Comparison of ENCODE assay signal across 8 mouse cellular contexts in the genomic region with DNA sequence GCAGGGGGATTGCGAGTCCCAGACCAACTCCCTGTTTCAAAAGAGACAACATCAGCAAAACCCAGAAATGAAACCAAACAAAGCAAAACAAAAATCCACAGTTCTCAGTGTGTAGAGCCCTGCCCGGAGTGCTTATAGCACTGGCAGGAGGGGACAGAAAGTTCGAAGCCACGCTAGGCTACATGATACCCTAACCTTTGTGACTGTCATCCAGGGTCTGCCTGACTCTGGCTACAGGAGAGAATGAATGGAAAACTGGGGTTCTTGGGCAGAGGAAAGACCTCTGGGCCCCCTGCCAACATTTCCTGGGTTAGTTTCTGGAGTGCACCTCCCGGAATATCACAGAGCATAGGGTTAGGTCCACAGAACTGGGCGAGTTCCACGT. TPM values are rescaled to one million over a fixed set of nuclear protein-coding genes. Genes with fewer than 3 reads are reported as not detected.
DNase-seq lines count a peak whose midpoint lies in the region; ATAC-seq lines count a peak whose summit lies in the region.

No protein-coding gene starts in this region.

- peak; percentile 55 for DNase-seq in gastrocnemius, postnatal 10 days
- DNase-seq in gastrocnemius, postnatal 14 days = no peak
- no peak for DNase-seq in left cerebral cortex, adult 8-10 months (ENCODE audit: low spot score in 2 of 2)

- H3K9ac ChIP-seq in forebrain, embryonic 13.5 days = peak overlapping the region; percentile 88
- H3K9ac ChIP-seq in kidney, embryonic 16.5 days (replicated peaks; ENCODE audit: low read length) = peak overlapping the region; percentile 90
- H3K9ac ChIP-seq in midbrain, embryonic 12.5 days (replicated peaks) = peak overlapping the region; percentile 71

- whole genome bisulfite sequencing in forebrain, embryonic 13.5 days = 65% methylated on average over 7 of the region's 7 CpGs
- WGBS in kidney, embryonic 16.5 days = 47% methylated on average over 7 of the region's 7 CpGs
- WGBS in midbrain, embryonic 12.5 days = 63% methylated on average over 7 of the region's 7 CpGs

- peak overlapping the region; percentile 78 for H3K4me3 ChIP-seq in forebrain, embryonic 13.5 days
- peak overlapping the region; percentile 80 for H3K4me3 ChIP-seq in kidney, embryonic 16.5 days (ENCODE audit: low read length)
- peak overlapping the region; percentile 65 for H3K4me3 ChIP-seq in midbrain, embryonic 12.5 days

- peak overlapping the region; percentile 88 for H3K27ac ChIP-seq in forebrain, embryonic 13.5 days
- H3K27ac ChIP-seq in kidney, embryonic 16.5 days (ENCODE audit: low read length) = peak overlapping the region; percentile 95
- H3K27ac ChIP-seq in midbrain, embryonic 12.5 days (replicated peaks) = peak overlapping the region; percentile 85

- intact Hi-C loops in gastrocnemius, postnatal 14 days (cut with DNase I; ENCODE audit: low total_unique reads) = loop anchor here (10.0 kb wide), 1 partner anchor 547 kb away; no protein-coding TSS in a partner anchor

- peaks cover 18% of the 10 kb centered on the region for H3K4me1 ChIP-seq in forebrain, embryonic 13.5 days
- H3K4me1 ChIP-seq in kidney, embryonic 16.5 days (ENCODE audit: insufficient read depth, low read length) = peaks cover 14% of the 10 kb centered on the region
- H3K4me1 ChIP-seq in midbrain, embryonic 12.5 days = peaks cover 20% of the 10 kb centered on the region

- ATAC-seq in activated CD4-positive, CD25-positive, alpha-beta regulatory T cell, adult 4 months = peak; percentile 48
- peak; percentile 54 for ATAC-seq in forebrain, embryonic 13.5 days
- ATAC-seq in kidney, embryonic 16.5 days (ENCODE audit: low FRiP score, low TSS enrichment) = peak; percentile 32
- ATAC-seq in midbrain, embryonic 12.5 days (ENCODE audit: low FRiP score, low read depth) = peak; percentile 23
- no peak for ATAC-seq in megakaryocyte progenitor cell, adult 5-6 weeks (replicated peaks; ENCODE audit: poor library complexity)

- 0 out of 2 replicates have a peak, but pooled peaks cover 3% of the 10 kb centered on the region for H3K27me3 ChIP-seq in forebrain, embryonic 13.5 days
- H3K27me3 ChIP-seq in kidney, embryonic 16.5 days (ENCODE audit: insufficient read depth, low read length) = no peaks in the 10 kb centered on the region
- H3K27me3 ChIP-seq in midbrain, embryonic 12.5 days = peaks cover 22% of the 10 kb centered on the region; the same call in 1 of the 2 replicates

- H3K36me3 ChIP-seq in forebrain, embryonic 13.5 days (ENCODE audit: poor library complexity, severe bottlenecking) = peaks cover 27% of the 10 kb centered on the region
- peaks cover 24% of the 10 kb centered on the region for H3K36me3 ChIP-seq in kidney, embryonic 16.5 days (ENCODE audit: insufficient read depth, low read length)
- peaks cover 28% of the 10 kb centered on the region for H3K36me3 ChIP-seq in midbrain, embryonic 12.5 days

- peak overlapping the region; percentile 88 for H3K4me2 ChIP-seq in forebrain, embryonic 13.5 days
- peak overlapping the region; percentile 88 for H3K4me2 ChIP-seq in kidney, embryonic 16.5 days (replicated peaks; ENCODE audit: low read depth, low read length)
- H3K4me2 ChIP-seq in midbrain, embryonic 12.5 days (replicated peaks) = peak overlapping the region; percentile 80

- no peaks in the 10 kb centered on the region for H3K9me3 ChIP-seq in forebrain, embryonic 13.5 days (replicated peaks)
- H3K9me3 ChIP-seq in kidney, embryonic 16.5 days (ENCODE audit: low read length) = no peaks in the 10 kb centered on the region
- H3K9me3 ChIP-seq in midbrain, embryonic 12.5 days = no peaks in the 10 kb centered on the region

RNA-seq across cellular contexts. Expression of a gene that starts 0.2 kb away (rescaled TPM):
- total RNA-seq in gastrocnemius, postnatal 10 days (2021) = 1 to 10 TPM; 7.3 to 9.7 TPM
- 1 to 10 TPM; 5.4 to 5.6 TPM for total RNA-seq in gastrocnemius, postnatal 14 days (2021)
- 10 to 100 TPM; 23.1 TPM for polyA plus RNA-seq in activated CD4-positive, CD25-positive, alpha-beta regulatory T cell, adult 4 months (2017; shearing (Covaris generic))
- polyA plus RNA-seq in forebrain, embryonic 13.5 days (2015; fragmentation: Nextera tagmentation; extraction: Ambion mirVana) = 56.6 and 65.3 TPM in 2 replicates
- 41.8 and 48.4 TPM in 2 replicates for polyA plus RNA-seq in kidney, embryonic 16.5 days (2015; fragmentation: Nextera tagmentation; extraction: Ambion mirVana)
- polyA plus RNA-seq in midbrain, embryonic 12.5 days (2016; fragmentation: Nextera tagmentation; extraction: Ambion mirVana) = 52.8 and 54.1 TPM in 2 replicates
- 10 to 100 TPM; 21.8 to 27.9 (median 25.2) TPM for total RNA-seq in left cerebral cortex, adult 8-10 months (2022)
- total RNA-seq in megakaryocyte progenitor cell, adult 5-6 weeks (2015) = 8.3 and 9.5 TPM in 2 replicates
- total RNA-seq in megakaryocyte progenitor cell, adult 5-6 weeks (2017) = 4.1 and 5.3 TPM in 2 replicates

RNA-seq across cellular contexts. Expression of a gene that starts 0.5 kb away (rescaled TPM):
- 10 to 100 TPM; 13.0 to 18.4 TPM for total RNA-seq in gastrocnemius, postnatal 10 days (2021)
- total RNA-seq in gastrocnemius, postnatal 14 days (2021) = 10 to 100 TPM in 1 of 2 experiments, 1 to 10 TPM in 1; 6.8 to 10.9 TPM
- 1 to 10 TPM; 1.1 to 1.7 TPM for polyA plus RNA-seq in activated CD4-positive, CD25-positive, alpha-beta regulatory T cell, adult 4 months (2017; shearing (Covaris generic))
- polyA plus RNA-seq in forebrain, embryonic 13.5 days (2015; fragmentation: Nextera tagmentation; extraction: Ambion mirVana) = 6.4 and 6.9 TPM in 2 replicates
- polyA plus RNA-seq in kidney, embryonic 16.5 days (2015; fragmentation: Nextera tagmentation; extraction: Ambion mirVana) = 16.0 and 17.6 TPM in 2 replicates
- polyA plus RNA-seq in midbrain, embryonic 12.5 days (2016; fragmentation: Nextera tagmentation; extraction: Ambion mirVana) = 6.3 and 7.4 TPM in 2 replicates
- total RNA-seq in left cerebral cortex, adult 8-10 months (2022) = 10 to 100 TPM; 39.7 to 47.9 (median 43.1) TPM
- 5.8 and 6.8 TPM in 2 replicates for total RNA-seq in megakaryocyte progenitor cell, adult 5-6 weeks (2015)
- total RNA-seq in megakaryocyte progenitor cell, adult 5-6 weeks (2017) = 7.0 and 8.9 TPM in 2 replicates

RNA-seq across cellular contexts. Expression of a gene that starts 21.0 kb away (rescaled TPM):
- total RNA-seq in gastrocnemius, postnatal 10 days (2021) = 1 to 10 TPM; 1.7 to 2.2 TPM
- 1 to 10 TPM; 1.6 to 1.8 TPM for total RNA-seq in gastrocnemius, postnatal 14 days (2021)
- 1 to 10 TPM; 8.1 to 9.8 TPM for polyA plus RNA-seq in activated CD4-positive, CD25-positive, alpha-beta regulatory T cell, adult 4 months (2017; shearing (Covaris generic))
- 5.4 and 5.6 TPM in 2 replicates for polyA plus RNA-seq in forebrain, embryonic 13.5 days (2015; fragmentation: Nextera tagmentation; extraction: Ambion mirVana)
- polyA plus RNA-seq in kidney, embryonic 16.5 days (2015; fragmentation: Nextera tagmentation; extraction: Ambion mirVana) = 5.6 and 6.3 TPM in 2 replicates
- 4.8 and 5.1 TPM in 2 replicates for polyA plus RNA-seq in midbrain, embryonic 12.5 days (2016; fragmentation: Nextera tagmentation; extraction: Ambion mirVana)
- total RNA-seq in left cerebral cortex, adult 8-10 months (2022) = 1 to 10 TPM; 2.7 to 5.4 (median 3.3) TPM
- total RNA-seq in megakaryocyte progenitor cell, adult 5-6 weeks (2015) = 4.4 and 8.6 TPM in 2 replicates
- 4.6 and 4.9 TPM in 2 replicates for total RNA-seq in megakaryocyte progenitor cell, adult 5-6 weeks (2017)

RNA-seq across cellular contexts. Expression of a gene that starts 21.8 kb away (rescaled TPM):
- total RNA-seq in gastrocnemius, postnatal 10 days (2021) = 1 to 10 TPM; 1.6 to 1.8 TPM
- total RNA-seq in gastrocnemius, postnatal 14 days (2021) = 1 to 10 TPM; 1.7 to 2.2 TPM
- polyA plus RNA-seq in activated CD4-positive, CD25-positive, alpha-beta regulatory T cell, adult 4 months (2017; shearing (Covaris generic)) = 1 to 10 TPM; 1.5 to 2.5 TPM
- 2.0 and 3.7 TPM in 2 replicates for polyA plus RNA-seq in forebrain, embryonic 13.5 days (2015; fragmentation: Nextera tagmentation; extraction: Ambion mirVana)
- 0.66 and 0.82 TPM in 2 replicates for polyA plus RNA-seq in kidney, embryonic 16.5 days (2015; fragmentation: Nextera tagmentation; extraction: Ambion mirVana)
- polyA plus RNA-seq in midbrain, embryonic 12.5 days (2016; fragmentation: Nextera tagmentation; extraction: Ambion mirVana) = 2.5 and 2.6 TPM in 2 replicates
- total RNA-seq in left cerebral cortex, adult 8-10 months (2022) = 1 to 10 TPM; 3.3 to 5.4 (median 3.9) TPM
- 1.2 and 3.1 TPM in 2 replicates for total RNA-seq in megakaryocyte progenitor cell, adult 5-6 weeks (2015)
- total RNA-seq in megakaryocyte progenitor cell, adult 5-6 weeks (2017) = 1.2 and 2.2 TPM in 2 replicates

RNA-seq across cellular contexts. Expression of a gene that starts 27.0 kb away (rescaled TPM):
- total RNA-seq in gastrocnemius, postnatal 10 days (2021) = 1 to 10 TPM; 2.2 to 3.1 TPM
- 1 to 10 TPM; 2.4 to 4.4 TPM for total RNA-seq in gastrocnemius, postnatal 14 days (2021)
- under 1 TPM in 1 of 2 experiments, not detected in 1; 0.89 TPM for polyA plus RNA-seq in activated CD4-positive, CD25-positive, alpha-beta regulatory T cell, adult 4 months (2017; shearing (Covaris generic))
- 1.8 and 4.1 TPM in 2 replicates for polyA plus RNA-seq in forebrain, embryonic 13.5 days (2015; fragmentation: Nextera tagmentation; extraction: Ambion mirVana)
- 18.5 and 22.8 TPM in 2 replicates for polyA plus RNA-seq in kidney, embryonic 16.5 days (2015; fragmentation: Nextera tagmentation; extraction: Ambion mirVana)
- polyA plus RNA-seq in midbrain, embryonic 12.5 days (2016; fragmentation: Nextera tagmentation; extraction: Ambion mirVana) = 2.9 and 5.1 TPM in 2 replicates
- 10 to 100 TPM; 10.3 to 17.2 (median 14.0) TPM for total RNA-seq in left cerebral cortex, adult 8-10 months (2022)
- 15.4 and 18.4 TPM in 2 replicates for total RNA-seq in megakaryocyte progenitor cell, adult 5-6 weeks (2015)
- total RNA-seq in megakaryocyte progenitor cell, adult 5-6 weeks (2017) = 3.5 and 13.3 TPM in 2 replicates
